Mouse (Mus musculus) kidney, postnatal 10 days (tissue): ENCODE data around the gene Zfp950.

Experiments used
- DNase-seq: peaks from one replicate; pipeline ENCODE4 v3.0.0; 2021; ENCODE audit warnings: mixed read lengths

Zfp950 gene

DNA sequence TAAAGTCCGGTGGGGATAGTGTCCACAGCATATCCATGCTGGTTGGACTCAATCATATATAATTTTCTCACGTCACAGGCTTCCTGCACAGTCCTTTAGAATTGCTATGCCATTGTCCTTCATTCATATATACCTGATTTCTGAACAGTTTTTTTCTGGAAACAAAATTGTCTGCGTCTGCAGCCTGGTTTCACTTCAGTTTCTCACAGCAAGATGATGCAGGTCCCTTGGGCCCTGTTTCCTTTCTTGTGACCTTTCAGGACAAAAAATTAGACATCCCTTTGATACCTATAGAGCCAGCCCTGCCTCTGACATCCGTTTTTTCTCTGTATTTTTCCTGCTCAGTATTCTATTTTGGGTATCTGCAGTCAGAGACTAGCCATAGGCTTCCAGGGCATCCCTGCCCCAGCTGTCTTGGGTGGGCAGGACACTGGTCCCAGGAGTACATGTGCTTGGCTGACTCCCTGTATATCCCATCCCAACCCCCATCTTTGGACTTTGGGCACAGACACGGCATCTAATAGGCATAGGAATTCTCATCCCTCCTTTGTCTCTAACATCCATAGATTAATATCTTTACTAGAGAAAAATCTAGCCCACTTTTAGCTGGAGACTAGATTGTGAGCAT, 83.7 kb downstream of the Zfp950 start:
- DNase-seq = no peak

DNA sequence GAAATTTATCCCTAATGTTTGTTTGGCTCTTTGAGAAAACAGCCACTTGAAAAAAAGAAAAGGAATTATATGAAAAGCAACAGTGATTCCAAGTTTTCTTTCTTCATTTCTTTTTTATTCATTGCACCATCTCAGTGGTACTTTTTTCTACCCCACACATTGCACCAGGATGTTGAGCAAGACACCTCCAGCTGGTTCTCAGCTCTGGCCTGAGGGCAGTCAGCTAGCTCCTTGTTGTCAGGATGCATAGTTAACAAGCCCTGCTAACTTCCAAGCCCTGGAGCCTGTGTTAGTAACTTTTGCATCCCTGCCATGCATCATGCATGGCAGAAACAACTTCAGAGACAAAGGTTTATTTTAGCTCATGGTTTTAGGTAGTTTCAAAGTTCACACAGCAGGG, 87.9 kb downstream of the Zfp950 start:
- DNase-seq = no peak

DNA sequence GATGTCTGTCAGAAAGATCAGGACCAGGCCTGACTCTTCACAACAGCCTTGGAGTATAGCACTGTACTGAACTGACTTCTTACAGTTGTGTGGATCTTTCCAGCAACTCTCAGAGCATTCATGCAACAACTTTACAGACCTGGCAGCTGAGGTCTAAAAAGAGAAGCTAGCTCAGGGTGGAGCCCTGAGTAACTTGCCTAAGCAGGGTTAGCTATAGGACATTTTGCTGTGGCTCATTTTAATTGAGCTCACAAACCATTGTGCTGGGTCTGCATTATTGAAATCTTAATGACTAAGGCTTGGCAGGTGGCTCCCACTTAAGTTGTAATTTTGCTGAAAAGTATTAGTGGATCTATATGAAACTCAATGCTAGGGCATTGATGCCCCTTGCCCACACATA, 88.6 kb downstream of the Zfp950 start:
- DNase-seq = no peak

- no peak for DNase-seq
Observed at GRCm38 (mm10) chr19:61051151-61051550, 89.5 kb downstream of the Zfp950 start.

DNA sequence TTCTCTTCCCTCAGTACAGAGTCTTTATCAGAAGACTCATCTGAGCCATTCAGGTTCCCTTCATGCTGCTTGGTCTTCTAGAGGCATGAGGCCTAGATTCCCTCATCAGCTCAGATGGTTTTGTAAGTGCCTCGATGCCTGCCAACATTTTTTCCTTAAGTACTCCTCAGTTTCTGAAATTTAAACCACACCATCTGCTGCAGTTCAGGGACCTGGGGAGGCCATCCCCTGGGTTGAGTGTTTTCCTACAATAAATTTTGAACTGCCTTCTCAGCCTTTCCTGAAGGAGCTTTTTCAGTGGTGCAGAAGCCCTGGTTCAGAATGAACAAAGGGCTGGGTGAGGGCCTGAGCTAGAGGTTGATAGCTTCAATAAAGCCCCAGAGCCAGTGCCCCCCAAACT, 91.2 kb downstream of the Zfp950 start:
- DNase-seq = no peak

- DNase-seq = no peak
Observed at GRCm38 (mm10) chr19:61048646-61049045, 92.0 kb downstream of the Zfp950 start.

GRCm38 (mm10) chr19:61039151-61039550, 101.5 kb downstream of the Zfp950 start:
- no peak for DNase-seq

GRCm38 (mm10) chr19:61031570-61031969, 109.1 kb downstream of the Zfp950 start:
- no peak for DNase-seq

- DNase-seq = peak; percentile 19
Observed at GRCm38 (mm10) chr19:61021939-61022566, 118.6 kb downstream of the Zfp950 start.

DNA sequence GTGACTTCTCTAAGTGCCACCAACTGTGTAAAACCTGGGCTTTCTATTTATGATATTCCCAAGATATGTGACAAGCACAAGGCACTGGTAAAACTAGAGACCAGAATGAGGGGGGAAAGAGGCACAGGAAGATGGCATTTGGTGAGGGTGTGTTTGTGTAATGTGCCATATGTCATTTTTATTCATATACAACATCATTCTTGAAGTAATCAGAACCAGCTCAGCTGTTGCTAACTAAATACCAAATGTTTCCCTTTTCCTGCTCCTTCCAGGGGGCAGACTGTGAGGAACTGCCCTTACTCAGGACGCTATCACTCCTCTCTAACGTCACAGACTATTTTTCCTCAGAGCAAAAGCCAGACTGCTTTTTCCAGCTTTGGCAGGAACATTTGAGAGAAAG, 119.1 kb downstream of the Zfp950 start:
- no peak for DNase-seq

DNA sequence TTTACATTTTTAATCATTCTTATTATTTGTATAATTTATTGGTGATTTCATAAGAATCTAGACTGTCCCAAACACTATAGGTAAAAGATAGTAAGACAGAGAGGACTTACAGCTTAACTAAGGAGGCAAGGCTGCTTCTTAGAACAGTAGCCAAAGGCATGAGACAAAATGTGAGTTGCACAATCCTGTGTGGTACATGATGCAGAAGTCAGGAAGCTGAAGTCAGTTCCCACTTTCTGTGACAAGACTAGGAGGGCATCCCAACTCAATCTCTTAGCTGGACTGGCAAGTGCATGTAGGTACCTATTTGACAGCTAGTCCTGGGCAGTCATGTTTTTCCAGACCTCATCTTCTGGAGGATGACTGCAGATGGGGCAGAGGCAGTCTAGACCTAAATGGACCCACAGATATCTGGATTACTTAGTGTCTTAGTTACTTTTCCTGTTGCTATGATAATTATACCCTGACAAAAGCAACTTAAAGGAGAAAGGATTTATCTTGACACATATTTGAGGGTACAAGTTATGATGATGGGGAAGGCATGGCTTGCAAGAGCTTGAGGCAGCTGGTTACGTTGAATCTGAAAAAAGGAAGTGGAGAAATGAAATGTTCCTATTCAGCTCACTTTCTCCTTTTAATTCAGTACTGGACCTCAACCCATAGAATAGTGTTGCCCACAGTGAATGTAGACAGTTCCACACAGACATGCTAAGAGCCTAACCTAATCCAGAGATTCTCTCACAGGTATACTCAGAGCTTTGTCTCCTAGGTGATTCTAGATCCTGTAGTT, 123.0 kb downstream of the Zfp950 start:
- DNase-seq = no peak

DNA sequence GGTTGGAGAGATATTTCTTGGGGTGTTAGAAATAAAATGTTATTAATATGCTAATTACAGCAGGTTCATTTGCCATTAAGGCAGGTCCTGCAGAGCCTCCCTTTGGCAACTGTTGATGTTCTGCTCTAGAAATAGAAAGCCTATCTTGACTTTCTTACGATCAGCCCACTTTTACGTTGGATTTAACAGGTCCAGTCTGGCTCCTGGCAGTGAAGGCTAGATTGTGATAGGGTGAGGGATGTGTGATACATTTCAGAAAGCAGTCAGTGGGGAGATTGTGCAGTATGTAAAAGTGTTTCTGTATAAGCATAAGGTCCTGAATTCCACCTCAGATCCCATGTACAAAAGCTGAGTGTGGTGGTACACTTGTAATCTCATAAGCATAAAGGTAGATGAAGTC, 131.4 kb downstream of the Zfp950 start:
- DNase-seq = no peak
